Mouse (Mus musculus) MEL (cell line): ENCODE measurements at regions not wholly inside any gene's neighbourhood (a gene's known extent, or its start where the extent isn't known, plus 50 kb on each side); places are given as distances from the start of the nearest gene placed in this dataset.

Source experiments
- DNase-seq: peaks from one replicate; pipeline ENCODE4 v3.0.0; 2011; ENCODE audit warnings: low read depth, low spot score
- H3K27ac ChIP-seq: 2 replicates; pipeline ENCODE4 v1.5.1; 2012; ENCODE audit warnings: low read depth, mild to moderate bottlenecking, control low read depth, low read length, moderate library complexity; ENCODE audit not compliant: control insufficient read depth
- H3K27me3 ChIP-seq, 2 experiments: fragments of 150-350 bp in 1 of 2; sonication (generic) in 1 of 2; 2 replicates each; pipeline ENCODE4 v1.6.1; 2012; ENCODE audit warnings: low read length in 2 of 2, mild to moderate bottlenecking in 2 of 2, improper control_type of control experiment in 1 of 2, moderate library complexity in 1 of 2; ENCODE audit not compliant: insufficient read depth in 2 of 2, control insufficient read depth in 1 of 2
- H3K36me3 ChIP-seq, 2 experiments: 2 replicates each; pipeline ENCODE4 v1.6.1; 2012 to 2014; ENCODE audit warnings: low read length in 2 of 2, improper control_type of control experiment in 1 of 2, inconsistent platforms in 1 of 2, mild to moderate bottlenecking in 1 of 2; ENCODE audit not compliant: insufficient read depth in 2 of 2, control insufficient read depth in 1 of 2
- H3K4me1 ChIP-seq, 2 experiments: fragments of 150-350 bp in 1 of 2; sonication (generic) in 1 of 2; 2 replicates each; pipeline ENCODE4 v1.6.1; 2012; ENCODE audit warnings: low read length in 2 of 2, improper control_type of control experiment in 1 of 2, mild to moderate bottlenecking in 1 of 2; ENCODE audit not compliant: insufficient read depth in 2 of 2, control insufficient read depth in 1 of 2
- H3K4me3 ChIP-seq, 2 experiments: fragments of 150-350 bp in 1 of 2; sonication (generic) in 1 of 2; 2 replicates each; pipeline ENCODE4 v1.5.1; 2012; ENCODE audit warnings: low read depth in 2 of 2, low read length in 2 of 2, mild to moderate bottlenecking in 2 of 2, moderate library complexity in 2 of 2, control low read depth in 1 of 2, improper control_type of control experiment in 1 of 2; ENCODE audit not compliant: control insufficient read depth in 1 of 2, insufficient read depth in 1 of 2
- H3K79me2 ChIP-seq: 2 replicates; pipeline ENCODE4 v1.6.1; 2012; ENCODE audit warnings: mild to moderate bottlenecking, low read length, moderate library complexity; ENCODE audit not compliant: control insufficient read depth, poor library complexity, insufficient read depth
- H3K9ac ChIP-seq: 2 replicates; pipeline ENCODE4 v1.6.1; 2012; ENCODE audit warnings: low read depth, mild to moderate bottlenecking, control low read depth, low read length, moderate library complexity; ENCODE audit not compliant: control insufficient read depth, poor library complexity, severe bottlenecking
- H3K9me3 ChIP-seq: fragments of 150-350 bp; sonication (generic); replicated peaks from 2 replicates; pipeline ENCODE4 v1.6.1; 2012; ENCODE audit warnings: mild to moderate bottlenecking, low read length, improper control_type of control experiment, moderate library complexity; ENCODE audit not compliant: insufficient read depth
- BHLHE40 ChIP-seq: IDR thresholded peaks from 2 replicates; pipeline ENCODE4 v1.6.1; 2012; ENCODE audit warnings: low read depth, mild to moderate bottlenecking, inconsistent platforms, low read length, improper control_type of control experiment, borderline replicate concordance
- CTCF ChIP-seq, 3 experiments: IDR thresholded peaks in 2 of 3; conservative IDR thresholded peaks in 1 of 3; 2 replicates each; pipeline ENCODE4 v1.5.1; 2011 to 2012; ENCODE audit warnings: low read length in 3 of 3, low read depth in 2 of 3, mild to moderate bottlenecking in 2 of 3, improper control_type of control experiment in 1 of 3, inconsistent platforms in 1 of 3, mixed read lengths in 1 of 3, moderate library complexity in 1 of 3; ENCODE audit not compliant: control insufficient read depth in 1 of 3, insufficient read depth in 1 of 3, poor library complexity in 1 of 3, severe bottlenecking in 1 of 3
- E2F4 ChIP-seq: IDR thresholded peaks from 2 replicates; pipeline ENCODE4 v1.6.1; 2011; ENCODE audit warnings: low read depth, low read length, improper control_type of control experiment, borderline replicate concordance
- ELF1 ChIP-seq: IDR thresholded peaks from 2 replicates; pipeline ENCODE4 v1.6.1; 2014; ENCODE audit warnings: low read depth, mild to moderate bottlenecking, inconsistent platforms, low read length, improper control_type of control experiment, moderate library complexity
- ETS1 ChIP-seq: IDR thresholded peaks from 2 replicates; pipeline ENCODE4 v1.6.1; 2012; ENCODE audit warnings: low read depth, mild to moderate bottlenecking, inconsistent platforms, low read length, improper control_type of control experiment, moderate library complexity
- GABPA ChIP-seq: IDR thresholded peaks from 2 replicates; pipeline ENCODE4 v1.6.1; 2012; ENCODE audit warnings: low read depth, mild to moderate bottlenecking, inconsistent platforms, low read length, improper control_type of control experiment, moderate library complexity
- GATA1 ChIP-seq: IDR thresholded peaks from 2 replicates; pipeline ENCODE4 v1.6.1; 2011; ENCODE audit warnings: low read depth, low read length, improper control_type of control experiment
- MAFK ChIP-seq: IDR thresholded peaks from 2 replicates; pipeline ENCODE4 v1.6.1; 2011; ENCODE audit warnings: low read depth, mild to moderate bottlenecking, low read length, improper control_type of control experiment, borderline replicate concordance
- MAX ChIP-seq: IDR thresholded peaks from 2 replicates; pipeline ENCODE4 v1.6.1; 2011; ENCODE audit warnings: low read length, improper control_type of control experiment
- MXI1 ChIP-seq: IDR thresholded peaks from 2 replicates; pipeline ENCODE4 v1.6.1; 2011; ENCODE audit warnings: mild to moderate bottlenecking, low read depth, low read length, improper control_type of control experiment
- NRF1 ChIP-seq: IDR thresholded peaks from 2 replicates; pipeline ENCODE4 v1.6.1; 2014; ENCODE audit warnings: low read depth, mild to moderate bottlenecking, inconsistent platforms, low read length, improper control_type of control experiment, moderate library complexity; ENCODE audit not compliant: poor library complexity, insufficient read depth, severe bottlenecking
- POLR2A ChIP-seq, 2 experiments: IDR thresholded peaks; 2 replicates each; pipeline ENCODE4 v1.6.1; 2011 to 2012; ENCODE audit warnings: low read length in 2 of 2, mild to moderate bottlenecking in 2 of 2, control low read depth in 1 of 2, improper control_type of control experiment in 1 of 2, low read depth in 1 of 2, moderate library complexity in 1 of 2; ENCODE audit not compliant: control insufficient read depth in 1 of 2, insufficient read depth in 1 of 2, poor library complexity in 1 of 2
- POLR2AphosphoS2 ChIP-seq: IDR thresholded peaks from 2 replicates; pipeline ENCODE4 v1.6.1; 2011; ENCODE audit warnings: low read length, improper control_type of control experiment
- POLR2AphosphoS5 ChIP-seq: IDR thresholded peaks from 2 replicates; pipeline ENCODE4 v1.6.1; 2012; ENCODE audit warnings: low read depth, borderline replicate concordance, mild to moderate bottlenecking, inconsistent platforms, low read length, moderate library complexity, mixed read lengths
- RAD21 ChIP-seq: IDR thresholded peaks from 2 replicates; pipeline ENCODE4 v1.6.1; 2011; ENCODE audit warnings: mild to moderate bottlenecking, low read depth, low read length, improper control_type of control experiment
- RCOR1 ChIP-seq: IDR thresholded peaks from 2 replicates; pipeline ENCODE4 v1.6.1; 2012; ENCODE audit warnings: low read depth, mild to moderate bottlenecking, inconsistent platforms, low read length, improper control_type of control experiment
- SIN3A ChIP-seq: IDR thresholded peaks from 2 replicates; pipeline ENCODE4 v1.6.1; 2012; ENCODE audit warnings: low read length, improper control_type of control experiment, inconsistent platforms
- UBTF ChIP-seq: IDR thresholded peaks from 2 replicates; pipeline ENCODE4 v1.6.1; 2012; ENCODE audit warnings: low read depth, mild to moderate bottlenecking, inconsistent platforms, low read length, improper control_type of control experiment, moderate library complexity, borderline replicate concordance; ENCODE audit not compliant: insufficient read depth
- USF1 ChIP-seq: IDR thresholded peaks from 2 replicates; pipeline ENCODE4 v1.6.1; 2014; ENCODE audit warnings: low read depth, mild to moderate bottlenecking, inconsistent platforms, low read length, improper control_type of control experiment, moderate library complexity
- USF2 ChIP-seq, 2 experiments: IDR thresholded peaks; 2 replicates each; pipeline ENCODE4 v1.6.1; 2011 to 2012; ENCODE audit warnings: improper control_type of control experiment in 2 of 2, low read length in 2 of 2, borderline replicate concordance in 1 of 2, inconsistent platforms in 1 of 2, low read depth in 1 of 2, mild to moderate bottlenecking in 1 of 2; ENCODE audit not compliant: insufficient read depth in 1 of 2
- ZNF384 ChIP-seq: IDR thresholded peaks from 2 replicates; pipeline ENCODE4 v1.6.1; 2012; ENCODE audit warnings: low read depth, mild to moderate bottlenecking, inconsistent platforms, low read length, improper control_type of control experiment

- H3K79me2 ChIP-seq, result no peaks in the 10 kb centered on the region
- H3K4me3 ChIP-seq, result no peak overlapping the region
- H3K27me3 ChIP-seq, result no peaks in the 10 kb centered on the region
- no peak overlapping the region for H3K9ac ChIP-seq
- H3K4me1 ChIP-seq, result no peaks in the 10 kb centered on the region
- no peaks in the 10 kb centered on the region for H3K36me3 ChIP-seq
- no peak for DNase-seq
- H3K27ac ChIP-seq, result no peak overlapping the region
- TF ChIP-seq POLR2A (IDR thresholded peaks at IDR 0.05; ENCODE audit: control insufficient read depth in 1 of 2, insufficient read depth in 1 of 2, low read depth in 1 of 2, low read length in 2 of 2, poor library complexity in 1 of 2), result no peak
- TF ChIP-seq RAD21, result no peak
- TF ChIP-seq MAFK, result no peak
- TF ChIP-seq ZNF384, result no peak
- no peak for TF ChIP-seq MAX
- no peak for TF ChIP-seq SIN3A
- no peak for TF ChIP-seq NRF1
- no peaks in the 10 kb centered on the region for H3K9me3 ChIP-seq
Measured at GRCm38 (mm10) chr16:77237272-77237603, 223.7 kb downstream of the Usp25 start.

GRCm38 (mm10) chr16:77236509-77237271 lies 223.2 kb downstream of the Usp25 start:
- DNase-seq, result no peak
- no peak for TF ChIP-seq RCOR1
- TF ChIP-seq NRF1, result no peak
- TF ChIP-seq POLR2AphosphoS5, result no peak
- TF ChIP-seq GATA1, result no peak
- no peak for TF ChIP-seq E2F4
- TF ChIP-seq MXI1, result no peak
- TF ChIP-seq CTCF (IDR thresholded peaks at IDR 0.05 in 2 of 3, conservative IDR thresholded peaks at IDR 0.05 in 1 of 3; ENCODE audit: control insufficient read depth in 1 of 3, insufficient read depth in 1 of 3, low read depth in 2 of 3, low read length in 3 of 3, poor library complexity in 1 of 3, severe bottlenecking in 1 of 3), result no peak
- TF ChIP-seq UBTF, result no peak
- no peak for TF ChIP-seq USF1
- TF ChIP-seq POLR2AphosphoS2, result no peak
- TF ChIP-seq ETS1, result no peak
- TF ChIP-seq POLR2A (IDR thresholded peaks at IDR 0.05; ENCODE audit: control insufficient read depth in 1 of 2, insufficient read depth in 1 of 2, low read depth in 1 of 2, low read length in 2 of 2, poor library complexity in 1 of 2), result no peak
- TF ChIP-seq USF2 (IDR thresholded peaks at IDR 0.05; ENCODE audit: borderline replicate concordance in 1 of 2, insufficient read depth in 1 of 2, low read depth in 1 of 2, low read length in 2 of 2), result no peak
- no peak for TF ChIP-seq ELF1
- TF ChIP-seq GABPA, result no peak
- no peak for TF ChIP-seq ZNF384
- TF ChIP-seq BHLHE40, result no peak

More at GRCm38 (mm10) chr16:77236509-77237271, 223.2 kb downstream of the Usp25 start:
- no peak overlapping the region for H3K4me3 ChIP-seq
- no peaks in the 10 kb centered on the region for H3K36me3 ChIP-seq
- no peaks in the 10 kb centered on the region for H3K4me1 ChIP-seq
- H3K79me2 ChIP-seq, result no peaks in the 10 kb centered on the region
- H3K27ac ChIP-seq, result no peak overlapping the region
- H3K9me3 ChIP-seq, result no peaks in the 10 kb centered on the region
- no peaks in the 10 kb centered on the region for H3K27me3 ChIP-seq
- H3K9ac ChIP-seq, result no peak overlapping the region
